Mouse (Mus musculus) MN1 (cell line): ENCODE measurements around the gene Sgk1.
A peak's percentile ranks its signal among the peaks of the same experiment; 100 is the strongest.

Experiments
- DNase-seq: peaks from one replicate; pipeline ENCODE4 v3.0.0-alpha.2; 2016; ENCODE audit warnings: low spot score

Sgk1 gene

GRCm38 (mm10) chr10:21974801-21975200 lies 92.8 kb downstream of the Sgk1 start:
- no peak for DNase-seq

DNA sequence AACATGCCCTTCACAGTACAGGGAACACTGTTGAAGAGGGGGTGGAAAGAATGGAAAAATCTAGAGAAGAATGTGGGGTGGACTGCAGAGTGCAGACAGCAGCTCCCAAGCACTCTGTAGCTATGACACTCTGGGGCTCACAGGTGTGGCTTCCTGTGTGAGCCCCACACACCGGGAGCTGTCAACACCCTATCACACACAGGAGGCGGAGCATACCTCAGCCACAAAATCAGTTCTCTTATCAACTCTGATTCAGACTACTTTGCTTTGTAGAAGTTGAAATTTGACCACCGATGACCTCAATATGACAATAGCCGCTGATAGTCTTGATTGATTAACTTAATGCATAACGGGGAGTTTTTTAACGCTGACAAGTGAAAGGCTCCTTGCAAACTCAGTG lies 93.4 kb downstream of the Sgk1 start:
- no peak for DNase-seq

GRCm38 (mm10) chr10:21976253-21976652 lies 94.3 kb downstream of the Sgk1 start:
- DNase-seq = no peak

- no peak for DNase-seq
Measured at GRCm38 (mm10) chr10:21978421-21978820, 96.4 kb downstream of the Sgk1 start.

GRCm38 (mm10) chr10:21979286-21979965 lies 97.4 kb downstream of the Sgk1 start:
- DNase-seq = no peak

GRCm38 (mm10) chr10:21980780-21981435 lies 98.9 kb downstream of the Sgk1 start:
- no peak for DNase-seq

DNA sequence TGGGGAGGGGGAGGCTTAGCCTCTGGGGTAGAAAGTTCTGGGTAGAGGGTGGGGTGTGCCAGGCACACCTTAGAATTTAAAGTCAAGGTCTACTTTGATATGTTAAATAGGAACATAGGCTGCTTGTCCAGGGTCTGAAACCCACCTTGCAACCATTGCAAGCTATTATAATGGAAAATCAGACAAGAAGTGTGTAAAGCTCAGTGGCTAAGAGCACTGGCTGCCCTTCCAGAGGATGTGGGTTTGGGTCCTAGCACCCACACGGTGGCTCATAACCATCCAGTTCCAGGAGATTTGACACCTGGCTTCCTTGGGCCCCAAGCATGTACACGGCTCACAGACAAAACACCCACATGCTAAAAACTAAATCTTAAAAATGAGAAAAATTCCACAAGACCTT lies 100.3 kb downstream of the Sgk1 start:
- DNase-seq = no peak

DNA sequence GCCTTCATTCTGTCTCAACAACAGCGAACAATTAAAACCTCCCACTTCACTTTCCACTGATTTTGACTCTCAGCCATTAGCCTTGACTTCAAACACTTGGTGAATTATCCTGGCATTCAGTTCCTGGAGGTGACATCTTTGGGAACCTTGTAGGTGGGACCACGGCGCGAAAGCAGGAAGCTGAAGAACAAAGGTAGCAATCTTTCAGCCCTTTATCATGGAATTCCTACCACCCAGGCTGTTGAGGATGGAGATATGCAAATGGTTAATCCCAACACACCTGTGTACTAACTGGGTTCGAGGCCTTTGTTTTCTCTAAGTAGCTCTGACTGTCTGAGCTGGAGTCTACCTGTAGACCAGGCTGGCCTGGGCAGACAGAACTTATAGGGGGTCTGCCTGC lies 106.5 kb downstream of the Sgk1 start:
- no peak for DNase-seq

DNA sequence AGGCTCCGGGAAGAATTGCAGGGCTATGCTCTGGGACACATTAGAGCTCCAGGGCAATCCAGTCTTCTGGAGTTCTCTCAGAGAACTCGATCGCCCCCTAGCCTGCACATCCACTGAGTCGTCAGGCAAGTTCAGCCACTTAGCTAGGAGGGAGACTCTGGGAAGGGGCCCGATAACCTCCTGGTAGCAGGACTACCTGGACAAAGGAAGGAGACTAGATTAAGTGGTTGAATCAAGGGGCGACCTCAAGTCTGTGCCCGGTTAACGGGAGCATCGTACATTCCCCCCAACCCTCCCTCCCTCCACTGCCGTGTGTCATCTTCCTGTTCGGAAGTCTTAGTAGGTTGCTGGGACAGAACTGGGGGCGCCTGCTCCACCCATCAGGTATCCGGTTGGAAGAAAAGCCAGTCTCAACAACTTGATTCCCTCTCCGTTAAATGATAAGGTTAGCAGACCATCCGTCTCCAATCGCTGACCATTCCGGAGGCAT lies 109.4 kb downstream of the Sgk1 start:
- peak; percentile 87 for DNase-seq

- peak; percentile 45 for DNase-seq
Measured at GRCm38 (mm10) chr10:21991986-21992833, 110.2 kb downstream of the Sgk1 start.

- peak; percentile 92 for DNase-seq
Measured at GRCm38 (mm10) chr10:21992834-21993514, 111.0 kb downstream of the Sgk1 start.

DNA sequence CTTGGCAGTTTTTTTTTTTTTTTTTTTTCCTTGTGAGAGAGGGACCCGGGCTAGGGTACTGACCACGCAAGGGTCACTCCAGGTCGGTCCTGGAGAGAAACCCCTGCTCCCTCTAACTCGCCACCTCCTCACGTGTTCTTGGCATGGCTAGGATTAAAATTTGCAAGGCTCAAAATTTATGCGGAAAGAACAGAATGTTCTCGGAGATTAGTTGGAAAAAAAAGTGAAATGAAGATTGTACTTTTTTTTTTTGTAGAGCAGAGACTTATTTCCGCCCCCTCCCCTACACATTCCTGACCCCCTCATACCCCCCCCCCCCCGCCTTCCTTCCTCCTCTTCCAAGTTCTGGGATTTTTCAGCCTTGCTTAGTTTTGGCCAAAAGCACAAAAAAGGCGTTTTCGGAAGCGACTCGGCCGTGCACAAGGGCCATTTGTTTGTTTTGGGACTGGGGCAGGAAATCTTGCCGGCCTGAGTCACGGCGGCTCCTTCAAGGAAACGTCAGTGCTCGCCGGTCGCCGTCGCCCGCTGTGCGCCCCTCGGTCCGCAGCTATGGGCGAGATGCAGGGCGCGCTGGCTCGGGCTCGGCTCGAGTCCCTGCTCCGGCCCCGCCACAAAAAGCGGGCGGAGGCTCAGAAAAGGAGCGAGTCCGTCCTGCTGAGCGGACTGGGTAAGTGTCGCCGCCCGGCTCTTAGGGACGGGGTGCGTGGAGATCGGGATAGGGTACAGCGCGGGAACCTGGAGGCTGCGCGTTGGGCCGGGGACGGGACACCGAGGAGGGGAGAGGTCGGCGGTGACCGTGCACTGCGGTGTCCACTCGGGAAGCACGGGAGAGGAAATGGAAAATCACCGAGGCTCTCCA lies 111.8 kb downstream of the Sgk1 start:
- peak; percentile 73 for DNase-seq

DNA sequence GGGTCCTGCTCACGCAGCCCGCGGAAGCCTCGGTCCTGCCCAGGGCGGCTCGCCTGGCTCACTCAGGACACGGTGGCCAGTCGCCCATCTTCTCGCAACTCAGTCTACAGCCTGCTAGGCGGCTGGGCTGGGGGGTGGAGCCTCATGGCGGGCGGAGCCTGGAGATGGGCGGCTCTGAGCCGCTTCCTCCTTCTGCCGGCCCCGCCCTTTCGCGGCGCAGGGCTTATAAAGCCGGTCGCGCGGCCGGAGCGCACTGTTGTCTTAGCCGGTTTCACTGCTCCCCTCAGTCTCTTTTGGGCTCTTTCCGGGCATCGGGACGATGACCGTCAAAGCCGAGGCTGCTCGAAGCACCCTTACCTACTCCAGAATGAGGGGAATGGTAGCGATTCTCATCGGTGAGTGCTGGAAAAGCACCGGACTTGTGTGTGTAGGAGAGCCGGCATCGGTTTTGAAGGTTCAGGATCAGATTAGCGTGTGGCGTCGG lies 112.5 kb downstream of the Sgk1 start:
- peak; percentile 98 for DNase-seq

DNA sequence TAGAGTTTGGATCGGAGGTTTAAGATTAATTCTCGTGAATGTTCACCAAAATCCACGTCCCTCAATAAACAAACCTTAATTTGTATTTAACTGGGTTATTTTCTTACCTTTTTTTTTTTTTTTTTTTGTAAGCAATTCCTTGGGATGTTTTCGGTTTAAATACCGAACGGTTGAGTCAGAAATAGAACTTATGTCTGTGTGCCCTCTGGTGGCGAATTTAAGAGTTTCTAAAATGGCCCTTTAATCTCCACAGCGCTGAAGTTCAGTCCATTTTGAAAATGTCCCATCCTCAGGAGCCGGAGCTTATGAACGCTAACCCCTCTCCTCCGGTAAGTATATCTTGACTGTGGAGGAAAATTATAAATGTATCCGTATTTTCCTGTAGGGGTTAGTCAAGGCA lies 113.2 kb downstream of the Sgk1 start:
- peak; percentile 92 for DNase-seq

GRCm38 (mm10) chr10:21995661-21996308 lies 113.8 kb downstream of the Sgk1 start:
- DNase-seq = peak; percentile 86

- DNase-seq = no peak
Measured at GRCm38 (mm10) chr10:21996660-21997447, 114.9 kb downstream of the Sgk1 start.

DNA sequence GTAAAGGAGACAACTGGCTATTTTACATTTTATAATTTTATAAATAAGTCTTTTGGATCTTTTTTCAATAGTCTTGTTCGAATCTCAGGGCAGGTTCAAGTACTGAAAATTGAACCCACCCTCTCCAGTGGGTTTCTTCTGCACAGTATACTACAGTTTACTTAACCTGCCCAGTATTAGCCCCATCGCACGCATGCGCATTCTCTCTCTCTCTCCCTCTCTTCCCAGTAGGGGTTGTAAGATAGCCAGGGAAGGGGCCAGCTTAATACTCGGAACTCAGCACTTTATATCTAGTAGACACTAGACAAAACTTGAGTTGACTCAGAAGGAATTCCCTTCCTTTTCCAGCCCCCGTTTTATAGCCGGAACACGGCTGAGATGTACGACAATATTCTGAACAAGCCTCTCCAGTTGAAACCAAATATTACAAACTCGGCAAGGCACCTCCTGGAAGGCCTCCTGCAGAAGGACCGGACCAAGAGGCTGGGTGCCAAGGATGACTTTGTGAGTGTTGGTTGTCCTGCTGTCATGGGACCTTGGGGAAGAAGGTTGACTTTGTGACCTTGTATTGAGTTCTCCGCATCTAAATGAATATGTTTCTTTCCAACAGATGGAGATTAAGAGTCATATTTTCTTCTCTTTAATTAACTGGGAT lies 115.7 kb downstream of the Sgk1 start:
- no peak for DNase-seq

DNA sequence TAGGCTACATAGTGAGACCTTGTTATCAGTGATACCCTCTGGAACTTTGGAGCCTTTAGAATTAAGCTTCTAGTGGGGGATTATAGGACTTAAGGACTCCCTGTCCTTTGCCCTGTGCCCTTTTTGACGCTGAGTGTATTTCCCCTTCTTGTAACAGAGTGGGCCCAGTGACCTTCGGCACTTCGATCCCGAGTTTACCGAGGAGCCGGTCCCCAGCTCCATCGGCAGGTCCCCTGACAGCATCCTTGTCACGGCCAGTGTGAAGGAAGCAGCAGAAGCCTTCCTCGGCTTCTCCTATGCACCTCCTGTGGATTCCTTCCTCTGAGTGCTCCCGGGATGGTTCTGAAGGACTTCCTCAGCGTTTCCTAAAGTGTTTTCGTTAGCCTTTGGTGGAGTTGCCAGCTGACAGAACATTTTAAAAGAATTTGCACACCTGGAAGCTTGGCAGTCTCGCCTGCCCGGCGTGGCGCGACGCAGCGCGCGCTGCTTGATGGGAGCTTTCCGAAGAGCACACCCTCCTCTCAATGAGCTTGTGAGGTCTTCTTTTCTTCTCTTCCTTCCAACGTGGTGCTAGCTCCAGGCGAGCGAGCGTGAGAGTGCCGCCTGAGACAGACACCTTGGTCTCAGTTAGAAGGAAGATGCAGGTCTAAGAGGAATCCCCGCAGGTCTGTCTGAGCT lies 116.7 kb downstream of the Sgk1 start:
- DNase-seq = no peak
